Mouse (Mus musculus) lung, postnatal 0 days (tissue): Measurements from ENCODE around the gene Nfya.

Experiments used
- CTCF ChIP-seq: IDR thresholded peaks from 2 replicates; pipeline ENCODE4 v1.5.1; 2016; ENCODE audit warnings: antibody characterized with exemption, mild to moderate bottlenecking
- EP300 ChIP-seq: IDR thresholded peaks from 2 replicates; pipeline ENCODE4 v1.6.1; 2016; ENCODE audit warnings: antibody characterized with exemption, mild to moderate bottlenecking, control low read depth

- TF ChIP-seq CTCF (no peak), EP300 (no peak)
Measured at GRCm38 (mm10) chr17:48340267-48340666, 69.4 kb downstream of the Nfya start.
